Mouse (Mus musculus) adrenal gland, postnatal 25 days (tissue): Measurements from ENCODE around the gene Ap5m1. TPM values are rescaled to one million over a fixed set of nuclear protein-coding genes. Genes with fewer than 3 reads are reported as not detected.

Experiments
- DNase-seq: peaks from one replicate; pipeline ENCODE4 v3.0.0; 2021; ENCODE audit warnings: mixed read lengths
- total RNA-seq: library from RNA; stranded (reverse); gene quantifications from 2 replicates; pipeline ENCODE4 v1.2.3, GENCODE M21; 2021

The Ap5m1 gene
- total RNA-seq, 1 experiment from 2014 or later: 27.2 TPM

GRCm38 (mm10) chr14:49127162-49127779 lies 61.4 kb downstream of the Ap5m1 start:
- DNase-seq: no peak

DNA sequence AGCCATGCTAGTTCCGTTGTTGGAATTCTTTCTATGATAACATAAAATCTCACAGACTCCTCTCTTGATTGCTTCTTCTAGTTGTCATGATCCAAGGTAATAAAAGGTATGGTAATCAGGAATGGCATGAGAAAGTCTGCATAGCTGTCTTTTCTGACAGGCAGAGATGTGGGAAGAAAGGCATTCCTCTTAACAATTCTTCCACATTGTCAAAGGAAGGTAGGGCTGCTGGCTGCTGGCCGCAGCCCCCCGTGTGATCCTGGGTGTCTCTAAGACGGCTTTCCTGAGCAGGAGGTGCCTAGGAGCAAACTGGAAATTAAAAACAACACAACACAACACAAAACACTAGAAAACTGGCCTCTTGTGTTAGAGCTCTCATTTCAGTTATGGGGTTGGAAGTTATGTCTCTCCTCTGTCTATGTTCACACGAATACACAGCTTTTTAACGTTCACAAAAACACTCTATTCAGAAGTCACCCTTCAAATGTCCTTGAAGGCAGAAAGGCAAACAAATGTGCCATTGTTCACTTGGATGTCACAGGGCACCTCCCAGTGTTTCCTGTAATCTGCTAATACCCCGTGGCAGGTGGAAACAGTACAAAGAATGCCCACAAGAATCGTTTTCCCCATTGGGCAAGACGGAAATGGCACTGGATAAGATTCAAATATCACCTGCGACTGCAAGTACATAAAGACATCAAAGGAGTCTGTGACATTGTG lies 62.8 kb downstream of the Ap5m1 start:
- DNase-seq: no peak

- DNase-seq: no peak
Measured at GRCm38 (mm10) chr14:49132391-49132790, 66.5 kb downstream of the Ap5m1 start.

DNA sequence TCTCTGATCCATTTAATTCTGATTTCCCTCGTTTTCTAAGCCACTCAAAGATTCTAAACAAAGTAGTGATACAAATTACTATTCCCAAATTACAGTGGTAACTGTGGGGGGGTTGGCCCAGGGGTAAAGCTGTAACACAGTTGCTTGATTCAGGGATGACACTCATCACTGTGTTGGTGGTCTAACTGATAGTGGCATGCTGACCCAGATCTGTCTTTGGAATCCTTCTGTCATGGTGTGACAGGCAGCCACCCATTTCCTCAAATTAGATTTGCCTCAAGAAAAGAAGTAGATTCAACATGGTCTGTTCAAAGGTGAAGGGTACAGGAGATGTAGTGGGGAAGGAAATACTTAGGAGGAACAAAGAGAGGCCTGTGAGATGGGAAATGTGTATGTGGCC lies 72.3 kb downstream of the Ap5m1 start:
- no peak for DNase-seq

GRCm38 (mm10) chr14:49140756-49141155 lies 74.9 kb downstream of the Ap5m1 start:
- DNase-seq: no peak

Other genes with a start within 250 kb of the Ap5m1 start
- gene Exoc5, start 556 bp downstream of the Ap5m1 start, total RNA-seq: 36.4 and 39.1 TPM in 2 replicates
- 29.1 and 32.0 TPM in 2 replicates for gene Naa30, start 106.1 kb downstream of the Ap5m1 start, total RNA-seq
- not detected in 2 replicates for gene ccdc198, start 179.4 kb downstream of the Ap5m1 start, total RNA-seq